Mouse (Mus musculus): ENCODE measurements around the gene Gm49450.

- TF ChIP-seq CTCF (IDR thresholded peaks at IDR 0.05; ENCODE audit: borderline replicate concordance, extremely low read depth, insufficient read depth, insufficient read length): no peak
- no peak for TF ChIP-seq POLR2A (IDR thresholded peaks at IDR 0.05; ENCODE audit: borderline replicate concordance, extremely low read depth, insufficient read depth, insufficient read length, poor library complexity, severe bottlenecking)
These were observed 37.6 kb upstream of the Gm49450 start for GRCm38 (mm10) chr15:98990669-98991539.

Data from brain, embryonic 14.5 days (tissue).